21 mouse cellular contexts compared by ENCODE assay signal in the genomic region with DNA sequence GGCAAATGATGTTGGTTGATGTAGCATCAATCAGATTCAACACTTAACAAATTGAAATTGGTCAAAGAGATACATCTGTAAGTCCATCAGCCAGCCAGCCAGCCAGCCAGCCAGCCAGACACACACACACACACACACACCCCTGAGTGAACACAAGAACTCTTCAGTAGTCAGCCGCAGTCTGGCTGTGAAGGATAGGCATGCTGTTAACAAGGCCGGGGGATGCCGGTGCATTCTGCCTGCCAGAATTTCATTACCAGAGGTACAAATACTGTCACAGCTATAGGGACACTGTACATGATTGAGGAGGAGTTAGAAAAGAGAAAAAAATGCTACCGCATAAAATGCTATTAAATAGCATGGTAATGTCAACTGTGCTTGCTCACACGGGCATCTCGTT.
DNase-seq lines count a peak whose midpoint lies in the region; ATAC-seq and TF ChIP-seq lines count a peak whose summit lies in the region.
"Had no signal": no experiment of that assay in that cellular context is flagged by ENCODE, and none has a peak within 500 bp of the region (broad histone marks: within the 10 kb centered on the region; RNA-seq: fewer than 3 reads in every experiment).

No protein-coding gene starts in this region.

- peak; percentile 66 for DNase-seq in forebrain, embryonic 14.5 days (ENCODE audit: low spot score)
- no peak for DNase-seq in forebrain, postnatal 0 days
- DNase-seq in neural tube, embryonic 10.5 days (ENCODE audit: extremely low spot score, low spot score), result no peak
- no peak for DNase-seq in cerebellum, adult 2 months
- DNase-seq: adrenal gland, postnatal 25 days; cerebellum, adult 9-11 months; gastrocnemius, postnatal 36 days; heart, adult 2 months; heart, postnatal 14 days; kidney, adult 11 months; kidney, postnatal 4 days; lung, adult 18-20 months; thymus, postnatal 14 days had no signal

- H3K9ac ChIP-seq in forebrain, embryonic 14.5 days (ENCODE audit: low read length), result no peak overlapping the region
- H3K9ac ChIP-seq in forebrain, postnatal 0 days, result no peak overlapping the region
- no peak overlapping the region for H3K9ac ChIP-seq in neural tube, embryonic 12.5 days
- H3K9ac ChIP-seq in hindbrain, embryonic 16.5 days (ENCODE audit: low read depth, low read length), result no peak overlapping the region
- no peak overlapping the region for H3K9ac ChIP-seq in kidney, embryonic 14.5 days (ENCODE audit: low read depth, low read length)
- H3K9ac ChIP-seq: heart, embryonic 13.5 days; limb, embryonic 13.5 days; liver, embryonic 12.5 days had no signal

- no peak for TF ChIP-seq CTCF in forebrain, postnatal 0 days (IDR thresholded peaks at IDR 0.05; ENCODE audit: low read depth)
- no peak for TF ChIP-seq CTCF in cerebellum, adult 2 months (IDR thresholded peaks at IDR 0.05; ENCODE audit: borderline replicate concordance, insufficient read depth, low read depth, low read length)

- H3K4me3 ChIP-seq in forebrain, embryonic 14.5 days (ENCODE audit: low read depth, low read length), result no peak overlapping the region
- no peak overlapping the region for H3K4me3 ChIP-seq in forebrain, postnatal 0 days (ENCODE audit: low read depth, low read length)
- no peak overlapping the region for H3K4me3 ChIP-seq in neural tube, embryonic 12.5 days
- H3K4me3 ChIP-seq in hindbrain, embryonic 16.5 days (ENCODE audit: low read length), result no peak overlapping the region
- no peak overlapping the region for H3K4me3 ChIP-seq in cerebellum, adult 2 months (replicated peaks; ENCODE audit: insufficient read depth, low read depth, low read length)
- no peak overlapping the region for H3K4me3 ChIP-seq in kidney, embryonic 14.5 days (ENCODE audit: low read length)
- H3K4me3 ChIP-seq: heart, adult 2 months; heart, embryonic 13.5 days; limb, embryonic 13.5 days; liver, embryonic 12.5 days; megakaryocyte, embryonic 14.5 days had no signal

- H3K9me3 ChIP-seq in forebrain, embryonic 14.5 days (replicated peaks; ENCODE audit: control insufficient read depth, low read length), result no peaks in the 10 kb centered on the region
- H3K9me3 ChIP-seq in forebrain, postnatal 0 days (ENCODE audit: low read length), result no peaks in the 10 kb centered on the region
- H3K9me3 ChIP-seq in neural tube, embryonic 12.5 days, result no peaks in the 10 kb centered on the region
- no peaks in the 10 kb centered on the region for H3K9me3 ChIP-seq in hindbrain, embryonic 16.5 days (ENCODE audit: control insufficient read depth, low read length)
- H3K9me3 ChIP-seq in kidney, embryonic 14.5 days (ENCODE audit: control insufficient read depth, low read length), result no peaks in the 10 kb centered on the region
- H3K9me3 ChIP-seq: heart, embryonic 13.5 days; limb, embryonic 13.5 days; liver, embryonic 12.5 days; megakaryocyte, embryonic 14.5 days had no signal

- no peak for TF ChIP-seq POLR2A in cerebellum, adult 2 months (IDR thresholded peaks at IDR 0.05; ENCODE audit: borderline replicate concordance, insufficient read depth, low read length)

- H3K27me3 ChIP-seq in forebrain, embryonic 14.5 days (replicated peaks; ENCODE audit: control insufficient read depth, insufficient read depth, low read length), result no peaks in the 10 kb centered on the region
- no peaks in the 10 kb centered on the region for H3K27me3 ChIP-seq in forebrain, postnatal 0 days (ENCODE audit: insufficient read depth, low read length)
- H3K27me3 ChIP-seq in neural tube, embryonic 12.5 days (replicated peaks), result no peaks in the 10 kb centered on the region
- no peaks in the 10 kb centered on the region for H3K27me3 ChIP-seq in hindbrain, embryonic 16.5 days (replicated peaks; ENCODE audit: control insufficient read depth, insufficient read depth, low read length)
- H3K27me3 ChIP-seq in cerebellum, adult 2 months (ENCODE audit: control insufficient read depth, insufficient read depth, low read length), result no peaks in the 10 kb centered on the region
- no peaks in the 10 kb centered on the region for H3K27me3 ChIP-seq in kidney, embryonic 14.5 days (ENCODE audit: control insufficient read depth, insufficient read depth, low read length)
- H3K27me3 ChIP-seq: heart, embryonic 13.5 days; limb, embryonic 13.5 days; liver, embryonic 12.5 days had no signal

- peaks cover 33% of the 10 kb centered on the region for H3K4me1 ChIP-seq in forebrain, embryonic 14.5 days (ENCODE audit: control insufficient read depth, insufficient read depth, low read length)
- peaks cover 14% of the 10 kb centered on the region; the same call in 1 of the 2 replicates for H3K4me1 ChIP-seq in forebrain, postnatal 0 days (ENCODE audit: insufficient read depth)
- H3K4me1 ChIP-seq in neural tube, embryonic 12.5 days, result peaks cover 43% of the 10 kb centered on the region
- H3K4me1 ChIP-seq in hindbrain, embryonic 16.5 days (ENCODE audit: control insufficient read depth, insufficient read depth, low read depth, low read length), result peaks cover 26% of the 10 kb centered on the region
- H3K4me1 ChIP-seq in cerebellum, adult 2 months (ENCODE audit: control insufficient read depth, insufficient read depth, low read length), result peaks cover 38% of the 10 kb centered on the region
- H3K4me1 ChIP-seq in kidney, embryonic 14.5 days (ENCODE audit: control insufficient read depth, insufficient read depth, low read length), result peaks cover 11% of the 10 kb centered on the region

- peak; percentile 25; the same call in 1 of the 2 replicates for ATAC-seq in forebrain, embryonic 14.5 days
- ATAC-seq in forebrain, postnatal 0 days, result no peak
- ATAC-seq in neural tube, embryonic 12.5 days (ENCODE audit: low FRiP score, low read depth), result peak; percentile 61; the same call in 1 of the 2 replicates
- ATAC-seq in hindbrain, embryonic 16.5 days, result peak; percentile 60
- no peak for ATAC-seq in kidney, embryonic 14.5 days (ENCODE audit: low FRiP score, low TSS enrichment)
- ATAC-seq: CD4-positive, CD25-positive, alpha-beta regulatory T cell, adult 4 months; liver, embryonic 12.5 days had no signal

- 0 out of 2 replicates have a peak overlapping the region, but pooled peaks have one; percentile 36 for H3K27ac ChIP-seq in forebrain, embryonic 14.5 days (ENCODE audit: low read depth, low read length)
- H3K27ac ChIP-seq in forebrain, postnatal 0 days (ENCODE audit: low read depth, low read length), result no peak overlapping the region
- no peak overlapping the region for H3K27ac ChIP-seq in neural tube, embryonic 12.5 days
- no peak overlapping the region for H3K27ac ChIP-seq in hindbrain, embryonic 16.5 days (ENCODE audit: low read depth, low read length)
- no peak overlapping the region for H3K27ac ChIP-seq in cerebellum, adult 2 months (ENCODE audit: insufficient read depth, low read length)
- no peak overlapping the region for H3K27ac ChIP-seq in kidney, embryonic 14.5 days (ENCODE audit: low read depth, low read length)
- H3K27ac ChIP-seq: heart, adult 2 months; heart, embryonic 13.5 days; limb, embryonic 13.5 days; liver, embryonic 12.5 days had no signal

- H3K36me3 ChIP-seq in forebrain, embryonic 14.5 days (ENCODE audit: control insufficient read depth, insufficient read depth, low read length), result no peaks in the 10 kb centered on the region
- H3K36me3 ChIP-seq in forebrain, postnatal 0 days (ENCODE audit: insufficient read depth), result no peaks in the 10 kb centered on the region
- 0 out of 2 replicates have a peak, but pooled peaks cover 10% of the 10 kb centered on the region for H3K36me3 ChIP-seq in neural tube, embryonic 12.5 days
- 0 out of 2 replicates have a peak, but pooled peaks cover 3% of the 10 kb centered on the region for H3K36me3 ChIP-seq in hindbrain, embryonic 16.5 days (ENCODE audit: control insufficient read depth, insufficient read depth, low read length)
- no peaks in the 10 kb centered on the region for H3K36me3 ChIP-seq in kidney, embryonic 14.5 days (ENCODE audit: control insufficient read depth, insufficient read depth, low read length)
- H3K36me3 ChIP-seq: liver, embryonic 12.5 days had no signal

- H3K4me2 ChIP-seq in forebrain, embryonic 14.5 days (ENCODE audit: low read length), result no peak overlapping the region
- H3K4me2 ChIP-seq in forebrain, postnatal 0 days (ENCODE audit: low read depth), result no peak overlapping the region
- H3K4me2 ChIP-seq in neural tube, embryonic 12.5 days (replicated peaks), result no peak overlapping the region
- H3K4me2 ChIP-seq in hindbrain, embryonic 16.5 days (ENCODE audit: low read length), result no peak overlapping the region
- no peak overlapping the region for H3K4me2 ChIP-seq in kidney, embryonic 14.5 days (replicated peaks; ENCODE audit: low read depth, low read length)
- H3K4me2 ChIP-seq: heart, embryonic 13.5 days; limb, embryonic 13.5 days; liver, embryonic 12.5 days had no signal

- WGBS in forebrain, embryonic 14.5 days, result 28% methylated on average over 6 of the region's 6 CpGs
- 24% methylated on average over 6 of the region's 6 CpGs for WGBS in forebrain, postnatal 0 days
- 70% methylated on average over 6 of the region's 6 CpGs for WGBS in neural tube, embryonic 12.5 days
- whole genome bisulfite sequencing in hindbrain, embryonic 16.5 days, result 35% methylated on average over 6 of the region's 6 CpGs
- 57% methylated on average over 6 of the region's 6 CpGs for WGBS in cerebellum, adult 2 months
- WGBS in kidney, embryonic 14.5 days, result 84% methylated on average over 6 of the region's 6 CpGs

Comparison
In these comparisons a context has a peak if more than half of its experiments do, and no peak if none do; other contexts are left out.
1. ATAC-seq: peak in forebrain, embryonic 14.5 days (single experiment), neural tube, embryonic 12.5 days (single experiment) and hindbrain, embryonic 16.5 days (single experiment); none in forebrain, postnatal 0 days (single experiment) and kidney, embryonic 14.5 days (single experiment).